Mouse (Mus musculus) megakaryocyte-erythroid progenitor cell, adult 5-6 weeks (primary cell): ENCODE data around the gene Edar. TPM values are rescaled to one million over a fixed set of nuclear protein-coding genes. Genes with fewer than 3 reads are reported as not detected.

Experiments
- total RNA-seq, 2 experiments: library from RNA; stranded (forward) in 1 of 2; stranded (reverse) in 1 of 2; fragments of 200-1000, 215-1000 nt in 1 of 2; fragments of >200 nt in 1 of 2; fragmentation: Nextera tagmentation in 1 of 2; gene quantifications; 2 replicates each; pipeline ENCODE4 v1.2.3; 2014 to 2017

The Edar gene
- total RNA-seq, 2 experiments from 2014 or later: not detected

Other genes starting within 250 kb of the Edar start
- gene Ranbp2, start 228.7 kb downstream of the Edar start, total RNA-seq (2014; fragmentation: Nextera tagmentation): 146 and 174 TPM in 2 replicates
- 291 and 342 TPM in 2 replicates for gene Ranbp2, start 228.7 kb downstream of the Edar start, total RNA-seq (2017)
- gene Ccdc138, start 177.7 kb downstream of the Edar start, total RNA-seq (2014; fragmentation: Nextera tagmentation): 3.8 and 4.3 TPM in 2 replicates
- 0.80 and 1.9 TPM in 2 replicates for gene Ccdc138, start 177.7 kb downstream of the Edar start, total RNA-seq (2017)
- not detected in 2 replicates for gene Gm17542, start 42.6 kb upstream of the Edar start, total RNA-seq (2014; fragmentation: Nextera tagmentation)
- gene Gm17542, start 42.6 kb upstream of the Edar start, total RNA-seq (2017): not detected in 2 replicates
- gene Sh3rf3, start 137.7 kb upstream of the Edar start, total RNA-seq (2014; fragmentation: Nextera tagmentation): not detected in 2 replicates
- not detected in 2 replicates for gene Sh3rf3, start 137.7 kb upstream of the Edar start, total RNA-seq (2017)